20 mouse cellular contexts compared by ENCODE assay signal in the genomic region with DNA sequence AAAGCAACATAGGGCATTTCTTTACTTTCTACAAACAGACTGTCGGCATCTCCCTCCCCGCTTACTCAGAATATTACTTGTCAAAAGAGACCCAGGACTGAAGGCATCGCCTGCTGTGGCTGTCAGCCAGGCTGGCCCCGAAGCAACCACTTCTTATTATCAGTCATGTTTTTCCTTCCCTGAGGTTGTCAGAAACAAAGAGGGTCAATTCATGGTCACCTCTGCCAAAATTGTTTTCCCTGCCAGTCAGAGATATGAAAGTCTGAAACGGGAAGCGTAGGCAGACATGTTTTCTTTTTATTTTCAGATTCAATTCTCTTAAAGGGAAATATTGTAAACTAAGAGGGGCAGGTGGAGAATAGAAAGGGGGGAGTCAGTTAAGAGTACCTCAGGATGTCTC.
A peak's percentile ranks its signal among the peaks of the same experiment; 100 is the strongest.
DNase-seq lines count a peak whose midpoint lies in the region; ATAC-seq and TF ChIP-seq lines count a peak whose summit lies in the region.
"Had no signal": no experiment of that assay in that cellular context is flagged by ENCODE, and none has a peak within 500 bp of the region (broad histone marks: within the 10 kb centered on the region; RNA-seq: fewer than 3 reads in every experiment).

No protein-coding gene starts in this region.

- intact Hi-C loops in heart, adult 2 months (cut with DNase I): no loop called here

- WGBS in heart, embryonic 13.5 days: 24% methylated on average over 6 of the region's 6 CpGs
- 11% methylated on average over 6 of the region's 6 CpGs for WGBS in heart, adult 2 months
- WGBS in midbrain, embryonic 15.5 days: 67% methylated on average over 6 of the region's 6 CpGs
- 86% methylated on average over 6 of the region's 6 CpGs for WGBS in midbrain, embryonic 10.5 days
- WGBS in heart, embryonic 15.5 days: 24% methylated on average over 6 of the region's 6 CpGs

- H3K4me1 ChIP-seq in heart, embryonic 13.5 days: peaks cover 12% of the 10 kb centered on the region
- peaks cover 2% of the 10 kb centered on the region; the same call in 1 of the 2 replicates for H3K4me1 ChIP-seq in heart, adult 2 months (ENCODE audit: control insufficient read depth, insufficient read depth, low read length)
- H3K4me1 ChIP-seq in midbrain, embryonic 15.5 days: no peaks in the 10 kb centered on the region
- H3K4me1 ChIP-seq in midbrain, embryonic 10.5 days: no peaks in the 10 kb centered on the region
- peaks cover 11% of the 10 kb centered on the region; the same call in 1 of the 2 replicates for H3K4me1 ChIP-seq in heart, embryonic 15.5 days (replicated peaks)
- H3K4me1 ChIP-seq: forebrain, embryonic 12.5 days; lung, embryonic 15.5 days; neural tube, embryonic 12.5 days had no signal

- TF ChIP-seq POLR2A in heart, adult 2 months (IDR thresholded peaks at IDR 0.05; ENCODE audit: insufficient read depth, low read depth, low read length): no peak

- ATAC-seq in heart, embryonic 13.5 days (ENCODE audit: extremely low read depth, insufficient number of reproducible peaks, low FRiP score, low TSS enrichment): no peak
- ATAC-seq in midbrain, embryonic 15.5 days (replicated peaks): no peak
- ATAC-seq in heart, embryonic 15.5 days (replicated peaks; ENCODE audit: insufficient number of reproducible peaks, insufficient read depth, low FRiP score, low read depth): no peak

- peak overlapping the region; percentile 56 for H3K4me2 ChIP-seq in heart, embryonic 13.5 days
- no peak overlapping the region for H3K4me2 ChIP-seq in midbrain, embryonic 15.5 days
- peak overlapping the region; percentile 45 for H3K4me2 ChIP-seq in heart, embryonic 15.5 days
- H3K4me2 ChIP-seq: forebrain, embryonic 12.5 days; hindbrain, embryonic 14.5 days; lung, embryonic 15.5 days; neural tube, embryonic 12.5 days had no signal

- H3K9me3 ChIP-seq in heart, embryonic 13.5 days: no peaks in the 10 kb centered on the region
- H3K9me3 ChIP-seq in midbrain, embryonic 15.5 days: no peaks in the 10 kb centered on the region
- no peaks in the 10 kb centered on the region for H3K9me3 ChIP-seq in midbrain, embryonic 10.5 days (replicated peaks)
- H3K9me3 ChIP-seq in heart, embryonic 15.5 days (replicated peaks): no peaks in the 10 kb centered on the region
- H3K9me3 ChIP-seq: forebrain, embryonic 12.5 days; lung, embryonic 15.5 days; neural tube, embryonic 12.5 days had no signal

- no peak for DNase-seq in heart, adult 2 months
- no peak for DNase-seq in midbrain, embryonic 10.5 days (ENCODE audit: low spot score)
- no peak for DNase-seq in kidney, postnatal 25 days
- no peak for DNase-seq in embryo, embryonic 10.5 days (ENCODE audit: low spot score)
- DNase-seq: cerebellum, adult 2 months; gastrocnemius, postnatal 10 days; kidney, adult 8-10 months; kidney, postnatal 14 days; left cerebral cortex, postnatal 4 days; liver; right cerebral cortex, postnatal 14 days; thymus, postnatal 36 days had no signal

- no peak for TF ChIP-seq EP300 in heart, adult 2 months (IDR thresholded peaks at IDR 0.05; ENCODE audit: insufficient read depth, low read depth, low read length)

- peak overlapping the region; percentile 83 for H3K27ac ChIP-seq in heart, embryonic 13.5 days (replicated peaks)
- H3K27ac ChIP-seq in heart, adult 2 months: no peak overlapping the region
- H3K27ac ChIP-seq in midbrain, embryonic 15.5 days: peak overlapping the region; percentile 12; the same call in 1 of the 2 replicates
- no peak overlapping the region for H3K27ac ChIP-seq in midbrain, embryonic 10.5 days (replicated peaks)
- H3K27ac ChIP-seq in heart, embryonic 15.5 days: peak overlapping the region; percentile 80
- H3K27ac ChIP-seq: forebrain, embryonic 12.5 days; hindbrain, embryonic 14.5 days; left cerebral cortex, adult 2 months; lung, embryonic 15.5 days; neural tube, embryonic 12.5 days had no signal

- peak overlapping the region; percentile 20 for H3K4me3 ChIP-seq in heart, embryonic 13.5 days
- no peak overlapping the region for H3K4me3 ChIP-seq in heart, adult 2 months
- no peak overlapping the region for H3K4me3 ChIP-seq in midbrain, embryonic 15.5 days
- no peak overlapping the region for H3K4me3 ChIP-seq in midbrain, embryonic 10.5 days
- H3K4me3 ChIP-seq in heart, embryonic 15.5 days: peak overlapping the region; percentile 25
- H3K4me3 ChIP-seq: forebrain, embryonic 12.5 days; left cerebral cortex, adult 2 months; lung, embryonic 15.5 days; neural tube, embryonic 12.5 days had no signal

- no peaks in the 10 kb centered on the region for H3K27me3 ChIP-seq in heart, embryonic 13.5 days (replicated peaks)
- H3K27me3 ChIP-seq in heart, adult 2 months (ENCODE audit: control insufficient read depth, insufficient read depth, low read length): no peaks in the 10 kb centered on the region
- H3K27me3 ChIP-seq in midbrain, embryonic 15.5 days (replicated peaks): no peaks in the 10 kb centered on the region
- no peaks in the 10 kb centered on the region for H3K27me3 ChIP-seq in midbrain, embryonic 10.5 days (ENCODE audit: low read depth, poor library complexity, severe bottlenecking)
- no peaks in the 10 kb centered on the region for H3K27me3 ChIP-seq in heart, embryonic 15.5 days
- H3K27me3 ChIP-seq: forebrain, embryonic 12.5 days; lung, embryonic 15.5 days; neural tube, embryonic 12.5 days had no signal

- TF ChIP-seq CTCF in heart, adult 2 months (IDR thresholded peaks at IDR 0.05): no peak

- H3K36me3 ChIP-seq in heart, embryonic 13.5 days: no peaks in the 10 kb centered on the region
- no peaks in the 10 kb centered on the region for H3K36me3 ChIP-seq in heart, adult 2 months (ENCODE audit: control insufficient read depth, insufficient read depth, low read length)
- no peaks in the 10 kb centered on the region for H3K36me3 ChIP-seq in midbrain, embryonic 15.5 days (replicated peaks)
- H3K36me3 ChIP-seq in midbrain, embryonic 10.5 days: no peaks in the 10 kb centered on the region
- H3K36me3 ChIP-seq in heart, embryonic 15.5 days: no peaks in the 10 kb centered on the region
- H3K36me3 ChIP-seq: forebrain, embryonic 12.5 days; lung, embryonic 15.5 days; neural tube, embryonic 12.5 days had no signal

- no peaks in the 10 kb centered on the region for H3K79me2 ChIP-seq in heart, adult 2 months (replicated peaks; ENCODE audit: control insufficient read depth, insufficient read depth, low read length)

- no peak overlapping the region for H3K9ac ChIP-seq in heart, embryonic 13.5 days
- no peak overlapping the region for H3K9ac ChIP-seq in heart, adult 2 months (ENCODE audit: low read depth, low read length)
- no peak overlapping the region for H3K9ac ChIP-seq in midbrain, embryonic 15.5 days
- H3K9ac ChIP-seq in heart, embryonic 15.5 days: no peak overlapping the region
- H3K9ac ChIP-seq: forebrain, embryonic 12.5 days; hindbrain, embryonic 14.5 days; lung, embryonic 15.5 days; neural tube, embryonic 12.5 days had no signal

Comparison
In these comparisons a context has a peak if more than half of its experiments do, and no peak if none do; other contexts are left out.
1. H3K27ac ChIP-seq: peak in heart, embryonic 13.5 days (single experiment), midbrain, embryonic 15.5 days (single experiment) and heart, embryonic 15.5 days (single experiment); none in heart, adult 2 months (single experiment) and midbrain, embryonic 10.5 days (single experiment).
2. H3K4me3 ChIP-seq: peak in heart, embryonic 13.5 days (single experiment) and heart, embryonic 15.5 days (single experiment); none in heart, adult 2 months (single experiment), midbrain, embryonic 15.5 days (single experiment) and midbrain, embryonic 10.5 days (single experiment).